Mouse (Mus musculus) common myeloid progenitor, adult 5-6 weeks (primary cell): ENCODE data around the gene Lcp1. TPM values are rescaled to one million over a fixed set of nuclear protein-coding genes. Genes with fewer than 3 reads are reported as not detected.

Experiments used
- ATAC-seq: replicated peaks from 2 replicates; pipeline ENCODE4 v1.8.0; 2016; ENCODE audit warnings: low read depth, mild to moderate bottlenecking, moderate TSS enrichment, inconsistent platforms; ENCODE audit not compliant: poor library complexity, severe bottlenecking
- total RNA-seq: library from RNA; stranded (forward); fragments of 200-1000, 187-1606 nt; gene quantifications from 2 replicates; pipeline ENCODE4 v1.2.3, GENCODE M21; 2017

Gene Lcp1
- total RNA-seq, 1 experiment from 2014 or later = 283 TPM

- ATAC-seq = no peak
Observed at GRCm38 (mm10) chr14:75246024-75247000, 115.4 kb downstream of the Lcp1 start.

- ATAC-seq = no peak
Observed at GRCm38 (mm10) chr14:75250432-75250831, 119.5 kb downstream of the Lcp1 start.

GRCm38 (mm10) chr14:75256521-75256920 is 125.6 kb downstream of the Lcp1 start:
- peak; percentile 90 for ATAC-seq

- ATAC-seq = no peak
Observed at GRCm38 (mm10) chr14:75269531-75269930, 138.6 kb downstream of the Lcp1 start.

- no peak for ATAC-seq
Observed at GRCm38 (mm10) chr14:75279716-75280115, 148.8 kb downstream of the Lcp1 start.

- no peak for ATAC-seq
Observed at GRCm38 (mm10) chr14:75280406-75280805, 149.5 kb downstream of the Lcp1 start.

Other genes with a start within 250 kb of the Lcp1 start
- gene Lrch1, start 183.2 kb upstream of the Lcp1 start, total RNA-seq = 15.9 and 16.8 TPM in 2 replicates
- gene Rubcnl, start 115.1 kb upstream of the Lcp1 start, total RNA-seq = 3.8 and 4.0 TPM in 2 replicates
- not detected in 2 replicates for gene Lrrc63, start 220 bp upstream of the Lcp1 start, total RNA-seq
- not detected in 2 replicates for gene Cpb2, start 111.2 kb downstream of the Lcp1 start, total RNA-seq
- 38.4 and 38.6 TPM in 2 replicates for gene Zc3h13, start 153.3 kb downstream of the Lcp1 start, total RNA-seq